Mouse (Mus musculus): ENCODE results near the gene Trim37. TPM values are rescaled to one million over a fixed set of nuclear protein-coding genes. Genes with fewer than 3 reads are reported as not detected.

Gene Trim37
- total RNA-seq, 4 experiments from 2014 or later, result 199 to 222 (median 214) TPM

Small RNA genes within 50 kb of the gene (microRNA-seq; reads per million reads assigned to microRNA genes)
- 90.6 to 671 reads per million in 2 experiments for gene Mir301

Other genes starting within 250 kb of the Trim37 start
- gene Ypel2, start 133.4 kb upstream of the Trim37 start, total RNA-seq (2022), result 10 to 100 TPM; 44.2 to 53.3 (median 48.8) TPM
- gene Gdpd1, start 53.0 kb upstream of the Trim37 start, total RNA-seq (2022), result 10 to 100 TPM; 37.4 to 40.5 (median 39.0) TPM
- 10 to 100 TPM; 16.1 to 17.3 (median 16.5) TPM for gene Smg8, start 40.3 kb upstream of the Trim37 start, total RNA-seq (2022)
- under 1 TPM; 0.15 to 0.50 (median 0.43) TPM for gene Prr11, start 18.4 kb upstream of the Trim37 start, total RNA-seq (2022)
- 10 to 100 TPM; 11.2 to 13.8 (median 12.4) TPM for gene Ska2, start 17.8 kb upstream of the Trim37 start, total RNA-seq (2022)
- 100 to 1,000 TPM; 114 to 128 (median 123) TPM for gene Ppm1e, start 231.9 kb downstream of the Trim37 start, total RNA-seq (2022)